Mouse (Mus musculus) gastrocnemius, postnatal 4 days (tissue): ENCODE measurements around the gene Prdm2. TPM values are rescaled to one million over a fixed set of nuclear protein-coding genes. Genes with fewer than 3 reads are reported as not detected.
A peak's percentile ranks its signal among the peaks of the same experiment; 100 is the strongest.

ENCODE experiments used
- DNase-seq, 2 experiments: peaks; one replicate each; pipeline ENCODE4 v3.0.0; 2021 to 2022; ENCODE audit warnings: low spot score in 2 of 2, mixed read lengths in 2 of 2
- total RNA-seq, 2 experiments: library from RNA; stranded (reverse); gene quantifications; 2 replicates each; pipeline ENCODE4 v1.2.3; 2021

The Prdm2 gene
- total RNA-seq, 2 experiments from 2014 or later: 27.8 to 30.2 TPM

- no peak for DNase-seq
Measured at GRCm38 (mm10) chr4:143155036-143155435, 57.8 kb downstream of the Prdm2 start.

- DNase-seq: no peak
Measured at GRCm38 (mm10) chr4:143154571-143154970, 58.2 kb downstream of the Prdm2 start.

DNA sequence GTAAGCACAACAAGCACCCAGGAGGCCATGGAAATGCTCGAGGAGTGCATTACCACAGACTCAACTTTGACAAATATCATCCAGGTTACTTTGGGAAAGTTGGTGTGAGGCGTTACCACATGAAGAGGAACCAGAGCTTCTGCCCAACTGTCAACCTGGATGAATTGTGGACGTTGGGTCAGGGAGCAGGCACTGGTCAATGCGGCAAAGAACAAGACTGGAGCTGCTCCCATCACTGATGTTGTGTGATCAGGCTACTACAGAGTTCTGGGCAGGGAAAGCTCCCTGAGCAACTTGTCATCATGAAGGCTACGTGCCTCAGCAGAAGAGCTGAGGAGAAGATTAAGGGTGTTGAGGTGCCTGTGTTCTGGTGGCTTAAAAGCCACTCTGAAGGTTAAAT lies 60.2 kb downstream of the Prdm2 start:
- no peak for DNase-seq

GRCm38 (mm10) chr4:143151267-143151666 lies 61.5 kb downstream of the Prdm2 start:
- peak in 1 of 2 experiments; percentile 31 for DNase-seq

DNA sequence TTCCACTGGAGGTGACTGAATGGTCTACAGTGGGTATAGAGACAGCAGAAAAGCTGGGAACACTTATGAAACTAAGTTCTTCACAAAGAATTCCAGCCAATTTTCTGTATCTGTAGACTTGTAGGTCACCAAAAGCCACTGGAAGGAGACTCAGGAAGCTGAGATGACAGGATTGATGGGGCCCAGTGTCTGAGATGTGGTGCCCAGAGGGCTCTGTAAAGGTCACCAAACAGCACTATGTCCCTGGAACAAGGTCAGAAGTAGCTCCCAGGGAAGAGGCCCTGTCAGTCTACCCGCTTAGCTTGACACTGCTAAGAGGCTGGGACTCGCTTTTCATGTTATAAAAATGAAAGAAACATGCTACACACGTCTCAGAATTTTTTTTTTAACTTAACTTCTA lies 65.1 kb downstream of the Prdm2 start:
- DNase-seq: no peak

DNA sequence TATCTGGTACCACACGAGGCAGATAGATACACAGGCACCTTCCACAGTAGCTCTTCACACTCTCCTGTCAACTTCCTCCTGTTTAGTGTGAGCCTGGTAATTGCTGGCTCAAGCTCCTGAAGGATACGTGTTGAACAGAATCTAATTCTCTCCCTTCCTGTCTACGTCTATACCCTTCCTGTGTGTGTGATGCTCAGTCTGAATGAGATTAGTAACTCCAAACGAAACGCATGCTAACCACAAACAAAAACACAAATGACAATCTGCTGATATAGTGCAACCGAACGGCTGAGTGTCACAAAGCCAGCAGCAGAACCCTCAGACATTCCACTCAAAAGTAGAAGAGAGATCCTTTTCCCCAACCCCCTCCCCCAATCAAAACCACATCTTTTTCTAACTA lies 69.2 kb downstream of the Prdm2 start:
- no peak for DNase-seq

- no peak for DNase-seq
Measured at GRCm38 (mm10) chr4:143141645-143142259, 71.0 kb downstream of the Prdm2 start.

- DNase-seq: no peak
Measured at GRCm38 (mm10) chr4:143140940-143141339, 71.9 kb downstream of the Prdm2 start.

DNA sequence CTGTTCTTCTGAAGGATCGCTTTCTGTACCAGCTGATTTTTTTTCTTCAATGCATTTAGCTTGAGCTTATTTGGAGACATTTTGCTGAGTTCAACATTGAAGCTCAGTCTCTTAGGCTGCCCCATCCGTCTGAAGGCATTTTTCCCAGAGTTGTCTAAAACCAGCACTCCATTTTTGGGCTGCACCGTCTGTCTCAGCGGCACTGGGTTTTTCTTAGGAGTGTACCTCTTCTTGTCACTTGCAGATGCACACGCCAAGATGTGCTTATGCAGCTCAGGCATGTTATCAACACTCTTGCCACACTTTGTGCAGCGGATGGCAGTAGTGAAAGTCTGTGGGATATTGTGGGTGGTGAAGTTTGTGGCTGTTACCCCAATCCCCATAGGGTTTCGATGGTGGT lies 80.4 kb downstream of the Prdm2 start:
- DNase-seq: no peak

DNA sequence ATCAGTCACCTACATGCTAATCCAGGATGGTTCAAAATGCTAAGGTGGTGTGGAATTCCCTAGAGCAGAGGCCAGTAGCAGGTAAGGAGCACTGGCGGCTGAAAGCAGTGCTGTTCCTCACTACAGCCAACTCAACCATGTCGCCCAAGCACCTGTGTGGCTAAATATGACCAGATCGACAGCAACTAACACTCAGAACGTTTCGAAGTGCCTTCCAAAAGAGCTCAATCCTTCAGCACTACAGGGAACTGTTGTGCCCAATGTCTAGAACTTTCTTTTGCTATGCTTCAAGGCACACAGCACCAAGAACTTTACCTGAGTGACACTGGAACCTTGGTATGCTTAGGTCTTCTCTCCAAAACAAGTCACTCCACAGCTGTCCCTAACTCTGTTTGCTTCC lies 82.4 kb downstream of the Prdm2 start:
- no peak for DNase-seq

GRCm38 (mm10) chr4:143129261-143129760 lies 83.5 kb downstream of the Prdm2 start:
- no peak for DNase-seq

DNA sequence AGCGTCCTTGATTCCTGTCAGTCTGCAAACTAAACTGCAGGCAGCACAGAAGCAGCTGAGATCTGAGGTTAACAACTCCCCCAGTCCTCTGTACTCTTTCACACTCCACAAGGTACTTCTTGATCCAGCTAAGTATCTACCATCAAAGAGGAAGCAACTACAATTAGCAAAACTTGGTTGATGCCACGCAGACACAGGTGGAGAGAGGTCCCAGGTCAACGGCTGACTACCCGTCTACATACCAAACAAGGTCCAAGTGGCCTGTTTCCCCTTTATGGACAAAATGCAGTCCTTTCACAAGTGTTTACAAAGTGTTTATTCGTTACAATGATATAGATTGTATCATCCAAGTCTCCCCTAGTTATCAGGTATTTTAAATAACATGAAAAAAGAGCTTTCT lies 85.6 kb downstream of the Prdm2 start:
- no peak for DNase-seq

DNA sequence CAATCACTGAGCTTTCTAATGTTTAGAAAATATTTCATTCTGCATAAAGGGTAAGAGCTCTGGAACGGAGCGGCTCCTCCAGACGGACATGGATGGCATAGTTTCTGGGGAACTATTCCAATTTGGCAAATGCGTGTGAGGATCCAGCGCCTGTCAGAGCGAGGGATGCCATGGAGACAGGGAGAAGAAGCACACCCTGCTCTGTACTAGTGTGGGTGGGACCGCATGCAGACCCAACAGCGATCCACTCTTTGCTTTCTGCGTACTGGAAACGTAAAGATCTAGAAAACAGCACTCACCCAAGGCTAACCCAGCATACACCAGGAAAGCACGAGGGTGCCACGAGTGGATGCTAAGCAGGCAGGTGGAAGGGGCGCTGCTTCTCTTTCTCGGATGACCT lies 86.3 kb downstream of the Prdm2 start:
- no peak for DNase-seq

DNA sequence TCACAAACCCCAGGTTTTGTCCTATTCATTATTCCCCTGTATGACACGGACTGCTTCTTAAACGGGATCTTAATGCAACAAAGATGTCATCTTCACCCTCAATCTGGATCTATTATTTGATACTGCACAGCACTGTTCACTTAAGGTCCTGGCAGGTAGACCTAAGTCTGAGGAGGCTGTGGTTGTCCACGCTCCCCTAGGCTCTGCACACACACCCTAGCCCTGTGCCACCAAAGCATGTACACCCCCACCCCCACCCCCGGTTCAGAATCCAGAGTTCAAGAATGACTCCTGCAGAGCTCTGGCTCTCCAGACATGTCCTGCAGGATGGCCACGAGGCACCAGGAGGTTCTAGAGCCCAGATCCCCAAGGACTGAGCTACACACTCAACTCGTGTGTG lies 87.5 kb downstream of the Prdm2 start:
- no peak for DNase-seq

- DNase-seq: no peak
Measured at GRCm38 (mm10) chr4:143123043-143123442, 89.8 kb downstream of the Prdm2 start.

- no peak for DNase-seq
Measured at GRCm38 (mm10) chr4:143121174-143121573, 91.6 kb downstream of the Prdm2 start.

DNA sequence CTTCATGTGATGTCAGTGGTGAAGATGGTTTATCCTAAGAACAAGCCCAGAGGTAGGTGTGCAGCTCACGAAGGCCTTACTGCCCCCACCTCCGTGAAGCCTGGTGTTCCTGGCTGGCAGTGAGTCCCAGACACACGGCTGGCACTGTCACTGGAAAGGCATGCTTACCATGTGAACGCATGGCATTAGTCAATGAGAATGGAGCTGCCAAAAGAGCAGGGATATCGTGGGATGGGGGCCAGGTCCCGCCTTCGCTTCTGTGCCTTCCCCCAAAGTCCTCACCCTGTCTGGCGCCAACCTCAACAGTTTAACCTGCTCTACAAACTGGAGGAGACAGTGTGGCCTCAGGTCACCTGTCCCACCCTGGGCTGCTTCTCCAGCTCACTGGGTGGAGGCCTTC lies 92.8 kb downstream of the Prdm2 start:
- DNase-seq: no peak

GRCm38 (mm10) chr4:143118843-143119242 lies 94.0 kb downstream of the Prdm2 start:
- peak in 1 of 2 experiments; percentile 57 for DNase-seq

GRCm38 (mm10) chr4:143115851-143116250 lies 96.9 kb downstream of the Prdm2 start:
- DNase-seq: no peak

- no peak for DNase-seq
Measured at GRCm38 (mm10) chr4:143114232-143114979, 98.4 kb downstream of the Prdm2 start.

DNA sequence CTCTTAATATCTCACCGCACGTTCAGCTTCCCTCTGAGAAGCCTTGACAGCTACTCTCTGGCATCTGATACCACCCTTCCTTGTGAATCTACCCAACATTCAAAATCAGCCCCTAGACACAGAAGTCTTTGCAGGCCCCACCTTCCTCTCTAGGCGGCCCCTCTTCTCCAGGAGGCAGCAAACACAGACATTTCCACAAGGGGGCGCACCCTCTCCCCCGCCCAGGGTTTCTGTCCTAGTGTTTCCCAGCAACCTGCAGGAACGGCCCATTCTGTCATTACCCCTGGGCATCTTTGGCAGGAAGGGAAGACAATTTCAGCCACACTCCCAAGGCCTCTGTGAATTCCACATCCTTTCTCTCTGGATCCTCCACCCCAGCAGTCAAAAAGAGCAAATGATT lies 99.8 kb downstream of the Prdm2 start:
- peak; percentile 68 to 78 for DNase-seq

GRCm38 (mm10) chr4:143112439-143112838 lies 100.4 kb downstream of the Prdm2 start:
- no peak for DNase-seq

GRCm38 (mm10) chr4:143111872-143112271 lies 100.9 kb downstream of the Prdm2 start:
- DNase-seq: no peak
